Mouse (Mus musculus) thymus, postnatal 0 days (tissue): ENCODE results near the gene Col6a3. TPM values are rescaled to one million over a fixed set of nuclear protein-coding genes. Genes with fewer than 3 reads are reported as not detected.

ENCODE experiments used
- DNase-seq: peaks from one replicate; pipeline ENCODE4 v3.0.0-alpha.2; 2015; ENCODE audit warnings: low spot score
- polyA plus RNA-seq: library from polyadenylated mRNA; unstranded; fragments of >200 nt; fragmentation: Nextera tagmentation; extraction: Ambion mirVana; gene quantifications from 2 replicates; pipeline ENCODE4 v1.2.1, GENCODE M21; 2015

Gene Col6a3
- polyA plus RNA-seq, result 5.6 and 5.8 TPM in 2 replicates

- DNase-seq, result no peak
These were observed at the start of gene Col6a3 for GRCm38 (mm10) chr1:90843836-90844235. Col6a3 (minus strand) TSS chr1:90843971.

GRCm38 (mm10) chr1:90885771-90886460 is 42.1 kb upstream of the Col6a3 start:
- no peak for DNase-seq

- no peak for DNase-seq
These were observed 32.9 kb upstream of the Col6a3 start for GRCm38 (mm10) chr1:90876486-90877270.

GRCm38 (mm10) chr1:90875961-90876360 is 32.2 kb upstream of the Col6a3 start:
- DNase-seq, result no peak

GRCm38 (mm10) chr1:90875371-90875770 is 31.6 kb upstream of the Col6a3 start:
- DNase-seq, result no peak

- no peak for DNase-seq
These were observed 26.8 kb upstream of the Col6a3 start for GRCm38 (mm10) chr1:90870581-90870980.

GRCm38 (mm10) chr1:90866734-90867133 is 23.0 kb upstream of the Col6a3 start:
- DNase-seq, result no peak

- DNase-seq, result no peak
These were observed 12.1 kb upstream of the Col6a3 start for GRCm38 (mm10) chr1:90855880-90856279.

GRCm38 (mm10) chr1:90849836-90850235 is 6.1 kb upstream of the Col6a3 start:
- DNase-seq, result peak; percentile 19

GRCm38 (mm10) chr1:90845206-90845605 is 1.4 kb upstream of the Col6a3 start:
- DNase-seq, result no peak

- no peak for DNase-seq
These were observed 783 bp downstream of the Col6a3 start for GRCm38 (mm10) chr1:90842789-90843587.

GRCm38 (mm10) chr1:90840250-90840649 is 3.5 kb downstream of the Col6a3 start:
- no peak for DNase-seq

GRCm38 (mm10) chr1:90838657-90839056 is 5.1 kb downstream of the Col6a3 start:
- no peak for DNase-seq

- no peak for DNase-seq
These were observed 5.5 kb downstream of the Col6a3 start for GRCm38 (mm10) chr1:90838221-90838620.

GRCm38 (mm10) chr1:90836178-90836740 is 7.5 kb downstream of the Col6a3 start:
- DNase-seq, result no peak

GRCm38 (mm10) chr1:90834701-90835100 is 9.1 kb downstream of the Col6a3 start:
- DNase-seq, result no peak

- DNase-seq, result peak; percentile 53
These were observed 13.8 kb downstream of the Col6a3 start for GRCm38 (mm10) chr1:90830006-90830405.

- DNase-seq, result no peak
These were observed 30.5 kb downstream of the Col6a3 start for GRCm38 (mm10) chr1:90813226-90813625.

GRCm38 (mm10) chr1:90808930-90809329 is 34.8 kb downstream of the Col6a3 start:
- DNase-seq, result no peak

GRCm38 (mm10) chr1:90803104-90803503 is 40.7 kb downstream of the Col6a3 start:
- DNase-seq, result no peak

- no peak for DNase-seq
These were observed 42.7 kb downstream of the Col6a3 start for GRCm38 (mm10) chr1:90801067-90801466.
